Mouse (Mus musculus): ENCODE results near the gene Tnfsf10. TPM values are rescaled to one million over a fixed set of nuclear protein-coding genes. Genes with fewer than 3 reads are reported as not detected.
"Not testable (repeated sequence)": the region's sequence is repeated elsewhere in the genome, so short reads cannot be mapped to it uniquely, and the experiment has no call there.

Tnfsf10 gene
- polyA plus RNA-seq, 1 experiment from 2014 or later: 0.05 TPM

DNA sequence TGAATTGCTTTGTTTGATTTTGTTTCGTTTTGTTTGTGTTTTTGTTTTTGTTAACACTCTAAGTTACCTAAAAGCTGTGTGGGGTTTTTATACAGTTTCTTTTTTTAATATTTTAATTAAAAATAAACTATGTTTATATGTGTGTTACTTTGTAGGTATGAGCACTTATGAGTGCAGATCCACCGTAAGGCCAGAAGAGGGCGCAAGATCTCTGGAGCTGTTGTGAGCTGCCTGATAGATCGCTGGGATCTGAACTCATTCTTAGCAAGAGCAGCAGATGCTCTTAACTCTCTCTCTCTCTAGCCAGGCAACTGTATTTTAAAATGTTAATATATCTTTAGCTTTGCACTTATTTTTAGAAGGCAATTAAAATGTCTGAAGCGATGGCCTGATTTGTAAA is 32.6 kb upstream of the Tnfsf10 start:
- no peak overlapping the region for H3K4me2 ChIP-seq

DNA sequence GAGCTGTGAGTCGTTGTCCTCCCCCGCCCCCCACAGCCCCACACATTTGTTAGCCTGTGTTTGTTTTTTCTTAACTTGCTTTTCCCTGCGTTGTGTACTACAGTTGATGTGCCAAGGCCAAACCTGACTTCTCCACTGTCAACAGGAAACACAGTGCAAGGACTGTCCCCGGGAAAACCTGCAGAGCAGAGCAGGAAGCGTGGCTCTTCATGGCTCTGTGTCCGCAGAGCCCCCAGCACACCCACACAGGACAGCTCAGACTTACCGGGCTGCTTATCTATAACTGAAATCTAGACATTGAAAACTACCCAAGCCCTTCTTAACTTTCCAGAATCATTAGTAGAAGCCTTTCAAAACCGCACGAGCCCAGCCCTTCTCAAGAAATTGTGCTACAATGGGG is 31.8 kb upstream of the Tnfsf10 start:
- ATAC-seq (ENCODE audit: insufficient number of reproducible peaks, insufficient read depth, low FRiP score, low TSS enrichment, low read depth): no peak
- Histone ChIP-seq H3K9ac (replicated peaks) (no peak overlapping the region), H3K36me3 (no peaks in the 10 kb centered on the region), H3K4me3 (replicated peaks) (no peak overlapping the region), H3K27me3 (peaks cover 24% of the 10 kb centered on the region; the same call in 1 of the 2 replicates), H3K4me2 (no peak overlapping the region), H3K4me1 (replicated peaks) (peaks cover 8% of the 10 kb centered on the region), H3K27ac (no peak overlapping the region), H3K9me3 (no peaks in the 10 kb centered on the region)
- WGBS: 82% methylated on average over 9 of the region's 9 CpGs

More for the DNA sequence above, 32.6 kb upstream of the Tnfsf10 start:
- WGBS: 91% methylated on average over 5 of the region's 5 CpGs
- no peak for ATAC-seq (ENCODE audit: insufficient number of reproducible peaks, insufficient read depth, low FRiP score, low TSS enrichment, low read depth)
- H3K27ac ChIP-seq: no peak overlapping the region
- H3K36me3 ChIP-seq: no peaks in the 10 kb centered on the region
- H3K9ac ChIP-seq (replicated peaks): no peak overlapping the region
- no peak overlapping the region for H3K4me3 ChIP-seq (replicated peaks)
- H3K27me3 ChIP-seq: peaks cover 24% of the 10 kb centered on the region; the same call in 1 of the 2 replicates
- no peaks in the 10 kb centered on the region for H3K9me3 ChIP-seq
- H3K4me1 ChIP-seq (replicated peaks): peaks cover 8% of the 10 kb centered on the region

DNA sequence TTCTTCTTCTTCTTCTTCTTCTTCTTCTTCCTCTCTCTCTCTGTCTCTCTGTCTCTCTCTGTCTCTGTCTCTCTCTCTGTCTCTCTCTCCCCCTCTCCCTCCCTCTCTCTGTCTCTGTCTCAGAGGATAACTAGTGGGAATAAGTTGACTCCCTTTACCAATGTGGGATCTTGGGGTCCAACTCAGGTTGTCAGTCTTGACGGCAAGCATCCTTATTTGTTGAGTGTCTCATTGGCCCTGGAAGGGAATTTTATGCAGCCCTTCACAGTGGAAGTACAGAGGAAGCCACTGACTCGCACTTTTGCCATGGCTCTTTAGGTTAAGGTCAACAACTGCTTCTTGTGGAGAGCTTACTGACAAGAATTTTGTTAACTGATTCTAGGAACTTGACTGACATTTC is 28.5 kb upstream of the Tnfsf10 start:
- ATAC-seq (ENCODE audit: insufficient number of reproducible peaks, insufficient read depth, low FRiP score, low TSS enrichment, low read depth): no peak
- Histone ChIP-seq H3K9ac (replicated peaks) (no peak overlapping the region), H3K9me3 (no peaks in the 10 kb centered on the region), H3K27me3 (0 out of 2 replicates have a peak, but pooled peaks cover 7% of the 10 kb centered on the region), H3K4me2 (no peak overlapping the region), H3K36me3 (no peaks in the 10 kb centered on the region), H3K4me3 (replicated peaks) (no peak overlapping the region), H3K27ac (no peak overlapping the region), H3K4me1 (replicated peaks) (peaks cover 4% of the 10 kb centered on the region)
- 72% methylated on average over 2 of the region's 2 CpGs for WGBS

DNA sequence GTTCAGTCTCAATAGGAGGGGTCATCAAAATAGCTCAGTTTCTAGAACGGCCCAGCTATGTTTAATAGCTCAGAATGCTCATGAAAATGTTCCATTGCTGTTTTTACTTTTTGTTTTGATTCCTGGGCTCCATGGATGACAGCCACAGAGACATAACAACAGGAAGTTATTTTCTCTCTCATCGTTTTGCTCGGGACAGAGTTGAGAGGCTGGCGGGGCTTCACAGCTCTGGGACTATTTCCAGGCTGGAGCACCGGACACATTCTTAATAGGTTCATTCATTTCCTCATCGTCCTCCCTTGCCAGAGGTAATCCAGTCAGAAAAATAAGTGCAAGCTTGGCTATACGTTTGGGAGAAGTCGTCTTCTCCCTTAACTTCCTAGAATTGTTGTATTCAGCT is 27.9 kb upstream of the Tnfsf10 start:
- no peaks in the 10 kb centered on the region for H3K36me3 ChIP-seq
- 0 out of 2 replicates have a peak, but pooled peaks cover under 1% of the 10 kb centered on the region for H3K27me3 ChIP-seq
- ATAC-seq (ENCODE audit: insufficient number of reproducible peaks, insufficient read depth, low FRiP score, low TSS enrichment, low read depth): no peak
- H3K9me3 ChIP-seq: no peaks in the 10 kb centered on the region
- 64% methylated on average over 8 of the region's 8 CpGs for WGBS
- no peak overlapping the region for H3K9ac ChIP-seq (replicated peaks)
- H3K4me1 ChIP-seq (replicated peaks): no peaks in the 10 kb centered on the region
- no peak overlapping the region for H3K4me3 ChIP-seq (replicated peaks)
- H3K4me2 ChIP-seq: no peak overlapping the region
- no peak overlapping the region for H3K27ac ChIP-seq

DNA sequence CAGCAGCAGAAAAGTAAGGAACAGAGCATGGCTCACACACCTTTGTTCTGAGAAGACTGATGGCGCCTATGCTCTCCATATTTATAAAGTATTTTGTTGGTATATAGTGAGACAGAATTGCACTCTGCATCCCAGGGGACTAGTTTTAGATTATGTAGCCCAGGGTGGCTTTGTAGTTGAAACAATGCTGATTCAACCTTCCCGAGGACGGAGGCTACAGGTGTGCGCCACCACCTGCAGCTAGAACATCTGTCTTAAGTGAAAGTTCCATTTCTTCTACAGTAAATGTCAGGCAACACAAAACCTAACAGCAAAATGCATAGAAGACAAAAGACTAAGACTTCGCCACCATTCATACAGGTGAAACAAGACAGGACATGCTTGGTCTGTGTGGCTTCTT is 26.5 kb upstream of the Tnfsf10 start:
- Histone ChIP-seq H3K4me1 (replicated peaks) (no peaks in the 10 kb centered on the region), H3K9me3 (no peaks in the 10 kb centered on the region), H3K9ac (replicated peaks) (no peak overlapping the region), H3K27ac (no peak overlapping the region), H3K4me2 (no peak overlapping the region), H3K4me3 (replicated peaks) (no peak overlapping the region), H3K36me3 (no peaks in the 10 kb centered on the region), H3K27me3 (no peaks in the 10 kb centered on the region)
- WGBS: 85% methylated on average over 5 of the region's 5 CpGs
- ATAC-seq (ENCODE audit: insufficient number of reproducible peaks, insufficient read depth, low FRiP score, low TSS enrichment, low read depth): no peak

DNA sequence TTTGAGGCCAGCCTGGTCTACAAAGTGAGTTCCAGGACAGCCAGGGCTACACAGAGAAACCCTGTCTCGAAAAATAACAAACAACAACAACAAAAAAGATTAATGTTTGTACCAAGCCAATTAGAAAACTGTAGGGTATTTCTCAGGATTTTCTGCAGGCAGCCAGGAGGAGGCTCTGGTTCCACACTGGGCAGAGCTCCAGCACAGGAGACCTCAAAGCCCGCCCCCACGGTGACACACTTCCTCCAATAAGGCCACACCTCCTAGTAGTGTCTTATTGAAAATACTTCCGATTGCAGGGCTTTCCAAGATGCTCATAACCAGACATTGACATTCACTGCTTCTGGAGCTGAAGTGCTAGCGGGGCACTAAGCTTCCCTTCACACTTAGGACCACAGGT is 25.9 kb upstream of the Tnfsf10 start:
- not testable (repeated sequence) for H3K36me3 ChIP-seq; H3K27me3 ChIP-seq; H3K9ac ChIP-seq (replicated peaks); H3K9me3 ChIP-seq; ATAC-seq (ENCODE audit: insufficient number of reproducible peaks, insufficient read depth, low FRiP score, low TSS enrichment, low read depth); H3K4me2 ChIP-seq; H3K4me1 ChIP-seq (replicated peaks); H3K4me3 ChIP-seq (replicated peaks); H3K27ac ChIP-seq
- 93% methylated on average over 5 of the region's 5 CpGs for WGBS

DNA sequence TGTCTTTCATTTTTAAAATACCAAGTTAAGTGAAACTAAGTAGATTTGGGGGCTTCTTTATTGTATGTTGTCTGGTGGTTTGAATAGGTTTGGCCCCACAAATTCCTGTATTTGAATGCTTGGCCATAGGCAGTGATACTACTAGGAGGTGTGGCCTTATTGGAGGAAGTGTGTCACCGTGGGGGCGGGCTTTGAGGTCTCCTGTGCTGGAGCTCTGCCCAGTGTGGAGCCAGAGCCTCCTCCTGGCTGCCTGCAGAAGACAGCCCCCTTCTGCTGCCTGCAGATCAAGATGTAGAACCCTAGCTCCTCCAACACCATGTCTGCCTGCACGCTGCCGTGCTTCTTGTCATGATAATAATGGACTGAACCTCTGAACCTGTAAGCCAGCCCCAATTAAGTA is 25.4 kb upstream of the Tnfsf10 start:
- H3K4me1 ChIP-seq (replicated peaks); H3K36me3 ChIP-seq; H3K9me3 ChIP-seq; H3K27me3 ChIP-seq; H3K4me2 ChIP-seq; H3K4me3 ChIP-seq (replicated peaks); H3K27ac ChIP-seq; ATAC-seq (ENCODE audit: insufficient number of reproducible peaks, insufficient read depth, low FRiP score, low TSS enrichment, low read depth); H3K9ac ChIP-seq (replicated peaks): not testable (repeated sequence)
- WGBS: 88% methylated on average over 4 of the region's 4 CpGs

DNA sequence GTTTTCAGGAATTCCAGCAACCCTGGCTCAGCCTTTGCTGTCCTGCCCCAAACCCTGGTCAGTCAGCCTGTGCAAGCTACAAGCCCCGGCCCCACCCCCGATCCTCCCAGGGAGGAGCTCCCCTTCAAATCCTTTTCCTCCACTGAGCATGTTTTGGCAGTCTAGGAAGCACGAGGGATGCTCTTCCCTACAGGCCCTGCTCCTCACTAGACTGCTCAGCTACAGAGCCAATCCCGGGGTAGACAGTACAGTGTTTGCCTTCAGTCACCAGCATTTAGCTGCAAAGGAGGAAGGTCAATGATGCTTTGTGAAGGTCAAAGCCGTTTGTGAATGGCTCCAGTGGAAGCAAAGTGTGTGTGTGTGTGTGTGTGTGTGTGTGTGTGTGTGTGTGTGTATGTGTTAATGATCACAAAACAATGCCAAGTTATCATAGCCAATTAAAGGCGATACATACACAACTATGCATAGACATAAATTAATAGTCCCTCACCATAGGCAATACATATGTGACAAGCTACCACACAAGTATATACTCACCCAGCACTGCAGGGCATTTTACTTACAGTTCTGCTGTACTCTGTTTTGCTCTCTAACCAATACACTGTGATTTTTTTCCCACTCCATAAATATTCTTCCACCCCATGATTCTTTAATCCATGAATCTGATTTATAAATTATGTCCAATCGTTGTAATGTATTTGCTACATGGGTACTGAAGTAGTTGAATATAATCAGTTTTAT is 23.0 kb upstream of the Tnfsf10 start:
- H3K4me2 ChIP-seq: no peak overlapping the region
- H3K27ac ChIP-seq: no peak overlapping the region
- H3K36me3 ChIP-seq: no peaks in the 10 kb centered on the region
- no peaks in the 10 kb centered on the region for H3K4me1 ChIP-seq (replicated peaks)
- no peak for ATAC-seq (ENCODE audit: insufficient number of reproducible peaks, insufficient read depth, low FRiP score, low TSS enrichment, low read depth)
- H3K27me3 ChIP-seq: no peaks in the 10 kb centered on the region
- no peak overlapping the region for H3K9ac ChIP-seq (replicated peaks)
- no peak overlapping the region for H3K4me3 ChIP-seq (replicated peaks)
- WGBS: 65% methylated on average over 7 of the region's 7 CpGs
- no peaks in the 10 kb centered on the region for H3K9me3 ChIP-seq

DNA sequence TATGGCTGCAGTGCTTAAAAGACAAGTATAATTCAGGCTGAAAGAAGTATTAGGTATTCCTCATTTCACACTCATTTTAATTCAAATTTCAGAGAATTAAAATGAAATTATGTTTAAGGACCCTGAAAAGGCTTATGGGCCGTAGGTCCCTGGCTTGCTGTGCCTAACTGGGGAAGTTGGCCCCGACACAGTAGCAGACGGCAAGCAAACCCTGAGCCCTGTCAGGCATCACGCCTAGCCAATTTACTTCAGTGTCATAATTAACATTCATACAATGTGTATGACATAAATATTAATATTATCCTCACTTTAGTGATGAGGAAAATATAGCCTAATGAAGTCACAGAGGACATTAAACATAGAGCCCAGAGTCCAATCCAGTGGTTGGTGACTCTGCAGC is 16.4 kb upstream of the Tnfsf10 start:
- Histone ChIP-seq H3K36me3 (no peaks in the 10 kb centered on the region), H3K4me1 (replicated peaks) (no peaks in the 10 kb centered on the region), H3K27me3 (no peaks in the 10 kb centered on the region), H3K9ac (replicated peaks) (no peak overlapping the region), H3K4me2 (no peak overlapping the region), H3K9me3 (no peaks in the 10 kb centered on the region), H3K4me3 (replicated peaks) (no peak overlapping the region), H3K27ac (no peak overlapping the region)
- 87% methylated on average over 4 of the region's 4 CpGs for WGBS
- no peak for ATAC-seq (ENCODE audit: insufficient number of reproducible peaks, insufficient read depth, low FRiP score, low TSS enrichment, low read depth)

DNA sequence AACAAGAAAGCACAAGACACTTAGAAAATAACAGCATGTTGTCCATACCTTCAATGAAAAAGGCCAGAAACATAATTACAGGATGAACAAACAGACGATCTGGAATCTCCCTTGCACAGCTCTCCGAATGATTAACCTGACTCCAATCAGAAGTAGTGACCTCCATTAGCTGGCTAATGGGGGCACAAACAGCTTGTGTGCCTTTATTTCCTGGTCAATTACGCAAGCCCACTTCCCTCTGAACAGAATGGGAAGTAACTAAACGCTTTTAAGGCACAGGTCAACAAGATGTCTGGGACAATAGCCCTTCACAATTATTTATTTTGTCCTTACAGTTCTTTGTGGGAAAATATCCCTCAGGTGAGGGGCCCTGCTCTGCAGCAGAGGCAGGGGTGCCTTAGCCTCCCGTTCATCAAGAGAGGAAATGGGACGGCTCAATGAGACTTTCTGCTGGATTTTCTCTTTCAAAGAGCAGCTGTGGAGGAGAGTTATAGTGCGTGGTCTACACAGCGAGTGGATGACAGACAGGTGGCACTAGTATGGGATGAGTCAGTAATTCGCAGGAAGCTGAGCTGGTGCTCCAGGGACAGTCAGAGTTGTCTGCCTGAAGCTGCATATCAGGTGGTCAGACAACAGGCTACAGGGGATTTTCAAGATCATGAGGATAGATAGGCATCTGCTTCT is 14.3 kb upstream of the Tnfsf10 start:
- no peaks in the 10 kb centered on the region for H3K27me3 ChIP-seq
- no peak overlapping the region for H3K27ac ChIP-seq

DNA sequence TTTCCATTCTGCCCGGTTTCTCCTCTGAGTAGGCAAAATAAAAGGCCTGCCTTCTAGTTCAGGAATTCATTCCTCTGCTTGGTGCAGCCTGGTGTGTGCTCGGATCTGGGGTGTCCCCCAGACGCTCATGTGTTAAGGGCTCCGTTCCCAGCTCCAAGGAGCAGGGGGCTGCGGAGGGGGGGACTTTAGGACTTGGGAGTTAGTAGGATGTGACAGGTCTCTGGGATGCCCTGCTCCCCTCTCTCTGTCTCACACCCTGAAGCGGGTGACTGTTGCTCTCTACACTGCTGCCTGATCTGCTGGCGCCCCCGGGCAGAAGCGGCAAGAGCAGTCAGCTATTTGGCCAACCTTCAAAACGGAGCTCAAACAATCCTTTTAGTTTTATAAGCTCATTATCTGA is 10.0 kb upstream of the Tnfsf10 start:
- H3K4me1 ChIP-seq (replicated peaks): no peaks in the 10 kb centered on the region
- no peak overlapping the region for H3K4me3 ChIP-seq (replicated peaks)
- H3K27ac ChIP-seq: no peak overlapping the region
- H3K27me3 ChIP-seq: no peaks in the 10 kb centered on the region
- no peaks in the 10 kb centered on the region for H3K9me3 ChIP-seq
- ATAC-seq (ENCODE audit: insufficient number of reproducible peaks, insufficient read depth, low FRiP score, low TSS enrichment, low read depth): no peak
- no peaks in the 10 kb centered on the region for H3K36me3 ChIP-seq
- H3K4me2 ChIP-seq: no peak overlapping the region
- H3K9ac ChIP-seq (replicated peaks): no peak overlapping the region
- WGBS: 80% methylated on average over 10 of the region's 10 CpGs

More for the DNA sequence above, 14.3 kb upstream of the Tnfsf10 start:
- Histone ChIP-seq H3K9ac (replicated peaks) (no peak overlapping the region), H3K36me3 (no peaks in the 10 kb centered on the region), H3K9me3 (no peaks in the 10 kb centered on the region), H3K4me3 (replicated peaks) (no peak overlapping the region), H3K4me1 (replicated peaks) (no peaks in the 10 kb centered on the region), H3K4me2 (no peak overlapping the region)
- no peak for ATAC-seq (ENCODE audit: insufficient number of reproducible peaks, insufficient read depth, low FRiP score, low TSS enrichment, low read depth)
- 64% methylated on average over 9 of the region's 9 CpGs for WGBS

DNA sequence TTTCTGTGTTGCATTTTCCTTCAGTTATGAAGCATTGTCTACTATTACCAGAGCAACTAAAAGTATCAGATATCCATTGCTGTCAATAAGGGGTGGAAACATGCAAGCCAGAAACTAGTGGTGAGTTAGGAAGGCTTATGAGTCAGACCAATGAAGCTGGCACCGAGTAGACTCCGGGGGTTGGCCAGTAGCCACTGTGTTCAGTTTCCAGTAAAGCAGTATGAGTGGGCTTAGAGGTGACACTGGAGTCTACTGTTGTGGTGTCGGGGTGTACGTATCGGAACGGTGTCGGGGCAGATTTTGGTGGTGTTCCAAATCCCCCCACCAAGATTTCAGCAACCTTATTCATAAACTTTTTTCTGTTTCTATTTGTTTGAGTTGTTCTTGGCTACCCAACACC is 5.9 kb upstream of the Tnfsf10 start:
- Histone ChIP-seq H3K27me3 (no peaks in the 10 kb centered on the region), H3K4me1 (replicated peaks) (no peaks in the 10 kb centered on the region), H3K27ac (no peak overlapping the region), H3K9me3 (no peaks in the 10 kb centered on the region), H3K36me3 (no peaks in the 10 kb centered on the region), H3K9ac (replicated peaks) (no peak overlapping the region), H3K4me2 (no peak overlapping the region), H3K4me3 (replicated peaks) (no peak overlapping the region)
- ATAC-seq (ENCODE audit: insufficient number of reproducible peaks, insufficient read depth, low FRiP score, low TSS enrichment, low read depth): no peak
- 87% methylated on average over 7 of the region's 7 CpGs for WGBS
